8 mouse cellular contexts compared by ENCODE assay signal in genomic region chr10:100742065-100742464, GRCm38 (mm10).
DNase-seq lines count a peak whose midpoint lies in the region; TF ChIP-seq lines count a peak whose summit lies in the region.

No protein-coding gene starts in this region.

- 5% methylated on average over 7 of the region's 7 CpGs for WGBS in lung, adult 2 months

- TF ChIP-seq CTCF in lung, adult 2 months (IDR thresholded peaks at IDR 0.05; ENCODE audit: insufficient read depth, low read length), result peak; percentile 60

- no peak overlapping the region for H3K4me3 ChIP-seq in lung, adult 2 months (replicated peaks; ENCODE audit: extremely low read depth, low read depth, low read length)

- no peak for TF ChIP-seq POLR2A in lung, adult 2 months (IDR thresholded peaks at IDR 0.05; ENCODE audit: borderline replicate concordance, extremely low read depth, low read depth, low read length)

- peak; percentile 63 for DNase-seq in 416B (ENCODE audit: low read depth)
- DNase-seq in R1 (ENCODE audit: low read depth, low spot score), result peak; percentile 54
- DNase-seq in cerebellum, postnatal 4 days (ENCODE audit: low spot score in 2 of 2), result peak; percentile 62 to 83
- DNase-seq in gastrocnemius, postnatal 36 days, result peak; percentile 45 to 48
- DNase-seq in kidney, postnatal 4 days, result peak; percentile 81 to 82
- DNase-seq in lung, adult 2 months, result peak; percentile 7
- DNase-seq in ovary, postnatal 14 days (ENCODE audit: low spot score), result peak; percentile 66
- peak; percentile 11 to 55 for DNase-seq in thymus, postnatal 10 days (ENCODE audit: low spot score in 2 of 2)

- no peaks in the 10 kb centered on the region for H3K4me1 ChIP-seq in lung, adult 2 months (ENCODE audit: control insufficient read depth, insufficient read depth, low read length)

- intact Hi-C loops in gastrocnemius, postnatal 36 days (cut with DNase I), result no loop called here

Comparison
In these comparisons a context has a peak if more than half of its experiments do, and no peak if none do; other contexts are left out.
1. DNase-seq: peak in every context shown above with its lines; median percentile 82 in kidney, postnatal 4 days; 72 in cerebellum, postnatal 4 days; 66 in ovary, postnatal 14 days; 63 in 416B; 54 in R1; 46 in gastrocnemius, postnatal 36 days; 33 in thymus, postnatal 10 days; 7 in lung, adult 2 months.